Mouse (Mus musculus) mesoderm, embryonic 11.5 days (tissue): ENCODE measurements around the gene Fchsd2.
"Not testable (repeated sequence)": the region's sequence is repeated elsewhere in the genome, so short reads cannot be mapped to it uniquely, and the experiment has no call there.

Experiments
- DNase-seq: peaks from one replicate; pipeline ENCODE4 v3.0.0-alpha.2; 2012; ENCODE audit warnings: low read depth, low spot score

Fchsd2 gene

GRCm38 (mm10) chr7:101113410-101113809 is 20.7 kb downstream of the Fchsd2 start:
- DNase-seq, result no peak

GRCm38 (mm10) chr7:101114328-101114727 is 21.7 kb downstream of the Fchsd2 start:
- no peak for DNase-seq

- DNase-seq, result no peak
Measured at GRCm38 (mm10) chr7:101119391-101119790, 26.7 kb downstream of the Fchsd2 start.

GRCm38 (mm10) chr7:101123579-101124347 is 31.1 kb downstream of the Fchsd2 start:
- DNase-seq, result no peak

- no peak for DNase-seq
Measured at GRCm38 (mm10) chr7:101127737-101128136, 35.1 kb downstream of the Fchsd2 start.

GRCm38 (mm10) chr7:101128536-101128935 is 35.9 kb downstream of the Fchsd2 start:
- DNase-seq, result no peak

GRCm38 (mm10) chr7:101130646-101131045 is 38.0 kb downstream of the Fchsd2 start:
- no peak for DNase-seq

GRCm38 (mm10) chr7:101131281-101131680 is 38.6 kb downstream of the Fchsd2 start:
- DNase-seq, result no peak

- DNase-seq, result no peak
Measured at GRCm38 (mm10) chr7:101133591-101133990, 40.9 kb downstream of the Fchsd2 start.

GRCm38 (mm10) chr7:101134117-101134516 is 41.5 kb downstream of the Fchsd2 start:
- DNase-seq, result no peak

GRCm38 (mm10) chr7:101138819-101139218 is 46.2 kb downstream of the Fchsd2 start:
- no peak for DNase-seq

- no peak for DNase-seq
Measured at GRCm38 (mm10) chr7:101142907-101143306, 50.2 kb downstream of the Fchsd2 start.

GRCm38 (mm10) chr7:101144222-101144621 is 51.6 kb downstream of the Fchsd2 start:
- DNase-seq, result no peak

- DNase-seq, result no peak
Measured at GRCm38 (mm10) chr7:101149039-101149438, 56.4 kb downstream of the Fchsd2 start.

GRCm38 (mm10) chr7:101154883-101155282 is 62.2 kb downstream of the Fchsd2 start:
- DNase-seq, result not testable (repeated sequence)

- no peak for DNase-seq
Measured at GRCm38 (mm10) chr7:101155284-101155683, 62.6 kb downstream of the Fchsd2 start.

- no peak for DNase-seq
Measured at GRCm38 (mm10) chr7:101160266-101160665, 67.6 kb downstream of the Fchsd2 start.

- DNase-seq, result no peak
Measured at GRCm38 (mm10) chr7:101162781-101163180, 70.1 kb downstream of the Fchsd2 start.

- DNase-seq, result no peak
Measured at GRCm38 (mm10) chr7:101163878-101164277, 71.2 kb downstream of the Fchsd2 start.

- DNase-seq, result no peak
Measured at GRCm38 (mm10) chr7:101166568-101166967, 73.9 kb downstream of the Fchsd2 start.

GRCm38 (mm10) chr7:101170482-101170881 is 77.8 kb downstream of the Fchsd2 start:
- peak; percentile 37 for DNase-seq

- DNase-seq, result no peak
Measured at GRCm38 (mm10) chr7:101171002-101171401, 78.3 kb downstream of the Fchsd2 start.

- DNase-seq, result peak; percentile 62
Measured at GRCm38 (mm10) chr7:101173331-101173730, 80.7 kb downstream of the Fchsd2 start.

GRCm38 (mm10) chr7:101178751-101179150 is 86.1 kb downstream of the Fchsd2 start:
- no peak for DNase-seq
